Mouse (Mus musculus): ENCODE results near the gene Nfia.

Nfia gene

DNA sequence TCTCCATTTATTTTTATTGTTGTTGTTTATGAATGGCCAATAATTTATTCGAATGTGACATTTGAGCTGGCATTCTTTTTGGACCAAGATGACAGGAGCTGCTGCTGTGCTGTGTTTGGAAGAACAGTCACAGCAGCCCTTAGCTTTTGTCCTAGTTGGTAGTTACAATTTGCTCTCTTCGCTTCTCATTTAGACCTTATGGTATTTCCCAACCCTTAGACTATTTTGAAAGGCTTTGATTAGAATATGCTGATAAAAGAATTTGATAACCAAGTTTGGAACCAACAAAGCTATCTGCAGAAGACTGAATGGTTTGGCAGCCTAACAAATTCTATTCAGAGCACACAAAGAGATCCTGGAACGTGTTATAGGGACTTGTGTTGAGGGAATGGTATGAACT is 46.0 kb downstream of the Nfia start:
- DNase-seq, result no peak

DNA sequence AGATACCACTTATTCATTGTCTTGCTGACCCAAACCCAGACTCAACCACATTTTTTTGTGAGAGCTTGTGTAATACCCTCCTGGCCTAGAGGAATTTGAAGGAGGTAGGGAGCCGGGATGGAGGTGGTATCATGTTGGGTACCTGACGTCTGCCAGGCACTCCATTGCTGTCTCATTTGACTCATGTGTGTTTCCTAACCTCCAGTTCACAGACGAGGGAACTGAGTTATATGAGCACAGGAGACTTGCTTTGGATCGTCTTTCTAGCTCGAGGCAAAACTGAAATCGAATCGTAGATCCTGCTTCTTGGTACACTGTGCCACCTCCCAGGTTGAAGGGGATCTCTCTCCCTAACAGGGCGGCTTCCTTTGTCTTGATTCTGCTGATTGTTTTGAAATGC is 46.6 kb downstream of the Nfia start:
- DNase-seq, result no peak

DNA sequence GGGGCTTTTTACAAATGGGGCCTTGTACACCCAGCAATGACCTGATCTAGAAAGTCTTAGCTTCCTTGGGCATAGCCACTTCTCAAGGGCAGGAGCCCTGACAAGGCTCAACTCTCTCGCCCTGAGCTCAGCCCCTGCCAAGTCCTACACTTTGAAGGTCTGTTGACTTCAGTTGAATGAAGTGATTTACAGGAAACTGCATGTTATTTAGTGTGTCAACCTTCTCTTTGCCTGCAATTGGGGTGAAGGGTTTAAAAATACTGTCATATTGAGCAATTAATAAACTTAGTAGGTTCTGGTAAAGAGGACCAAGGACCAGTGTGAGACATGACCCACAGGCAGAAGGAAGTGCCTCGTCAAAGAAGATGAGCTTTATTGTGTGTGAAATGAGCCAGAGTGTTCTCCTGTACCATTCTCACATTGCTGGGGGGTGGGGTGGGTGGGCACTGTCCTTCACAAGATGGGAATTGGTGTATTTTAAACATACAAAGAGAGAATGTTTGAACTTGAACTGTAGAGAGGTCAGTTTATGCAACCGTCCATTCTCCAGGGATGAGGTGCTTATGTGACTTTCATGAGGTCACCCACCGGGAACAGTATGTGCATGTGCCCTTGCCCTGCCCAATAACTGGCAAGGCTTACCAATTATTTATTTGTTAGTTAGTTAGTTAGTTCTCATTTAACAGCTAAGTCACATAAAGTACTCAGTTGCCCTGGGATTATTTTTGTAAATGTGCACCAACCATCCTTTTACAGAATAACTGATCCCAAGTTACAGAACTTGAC is 48.1 kb downstream of the Nfia start:
- DNase-seq, result peak; percentile 62

DNA sequence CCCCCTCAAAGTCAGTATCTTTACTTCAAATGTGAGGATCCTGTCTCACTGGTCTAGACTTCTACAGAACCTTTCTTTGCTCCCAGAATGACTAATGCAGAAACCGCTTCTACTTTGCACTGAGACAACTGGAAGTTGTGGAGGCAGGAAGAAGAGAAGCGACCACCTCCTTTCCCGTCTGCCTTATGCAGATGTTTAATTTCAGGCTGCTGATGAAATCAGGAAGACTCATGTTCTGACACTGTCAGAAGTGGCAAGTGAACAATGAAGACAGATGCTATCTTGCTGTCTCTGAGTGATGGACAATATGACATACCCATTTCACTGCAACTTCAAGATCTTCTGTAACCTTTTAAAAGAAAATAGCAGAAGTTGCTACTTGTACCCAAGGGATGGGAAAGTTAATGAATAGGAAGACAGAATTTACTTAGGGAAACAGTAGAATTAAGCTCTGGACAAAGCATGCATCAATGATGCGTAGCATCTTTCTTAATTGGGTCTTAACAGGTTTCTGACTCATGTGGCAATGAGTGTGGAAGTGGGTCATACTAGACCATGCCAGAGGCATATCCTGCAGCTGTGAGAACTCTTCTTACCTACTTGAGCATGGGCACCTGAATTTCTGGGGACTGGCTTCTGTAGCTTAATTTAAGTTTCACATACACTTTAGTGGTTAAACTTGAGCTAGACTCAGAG is 49.2 kb downstream of the Nfia start:
- DNase-seq, result no peak

DNA sequence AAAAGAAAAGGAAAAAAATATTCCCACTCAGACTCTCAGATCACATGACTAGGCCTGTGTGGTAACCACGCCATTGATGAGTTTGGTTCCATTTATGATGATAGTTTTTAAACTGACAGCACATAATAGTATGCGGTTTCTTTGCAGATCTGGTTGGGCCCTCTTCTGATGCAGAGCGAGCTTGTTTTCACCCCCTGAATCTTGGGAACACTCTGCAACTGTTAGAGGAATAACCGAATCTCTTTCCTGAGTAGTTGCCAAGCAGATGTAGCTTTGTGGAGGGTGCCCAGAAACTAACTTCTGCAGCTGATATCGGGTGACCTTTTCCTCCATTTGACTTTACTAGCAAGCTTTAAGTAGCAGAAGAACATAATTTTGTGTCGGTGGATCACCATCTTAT is 51.0 kb downstream of the Nfia start:
- DNase-seq, result no peak

DNA sequence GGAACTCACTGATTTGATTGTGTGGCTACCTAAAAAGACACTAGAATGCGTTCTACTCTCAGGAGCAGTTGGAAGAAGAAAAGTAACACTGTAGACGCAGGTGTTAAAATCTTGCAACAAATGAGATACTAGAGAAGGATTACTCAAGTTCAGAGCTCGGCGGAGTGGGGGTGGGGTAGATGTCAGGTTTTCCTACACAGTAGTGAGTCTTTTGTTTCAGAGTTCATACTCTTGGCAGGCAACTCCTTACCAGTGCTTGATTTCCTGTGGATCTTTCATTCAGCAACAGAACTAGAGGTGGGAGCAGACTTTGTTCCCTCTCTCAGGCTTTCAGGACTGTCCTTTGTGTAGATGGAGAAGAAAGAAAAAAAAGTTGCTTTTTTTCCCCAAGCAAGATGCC is 51.9 kb downstream of the Nfia start:
- DNase-seq, result peak; percentile 53

DNA sequence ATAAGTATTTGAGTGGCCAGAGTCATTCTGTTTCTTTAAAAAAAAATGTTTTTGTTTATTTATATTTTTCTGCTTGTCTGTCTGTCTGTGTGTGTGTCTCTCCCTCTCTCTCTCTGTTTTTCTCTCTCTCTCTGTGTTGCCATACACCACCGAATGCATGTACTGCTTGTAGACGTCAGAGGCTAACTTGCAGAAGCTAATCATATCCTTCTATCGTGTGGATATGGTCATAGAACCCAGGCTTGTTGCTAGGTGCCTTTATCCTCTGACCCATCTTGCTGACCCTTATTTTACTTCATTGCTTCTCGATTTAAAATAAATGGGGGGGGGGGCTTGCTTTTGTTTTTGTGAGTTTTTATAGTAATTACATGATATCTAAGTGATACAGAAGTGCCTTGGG is 52.9 kb downstream of the Nfia start:
- no peak for DNase-seq

DNA sequence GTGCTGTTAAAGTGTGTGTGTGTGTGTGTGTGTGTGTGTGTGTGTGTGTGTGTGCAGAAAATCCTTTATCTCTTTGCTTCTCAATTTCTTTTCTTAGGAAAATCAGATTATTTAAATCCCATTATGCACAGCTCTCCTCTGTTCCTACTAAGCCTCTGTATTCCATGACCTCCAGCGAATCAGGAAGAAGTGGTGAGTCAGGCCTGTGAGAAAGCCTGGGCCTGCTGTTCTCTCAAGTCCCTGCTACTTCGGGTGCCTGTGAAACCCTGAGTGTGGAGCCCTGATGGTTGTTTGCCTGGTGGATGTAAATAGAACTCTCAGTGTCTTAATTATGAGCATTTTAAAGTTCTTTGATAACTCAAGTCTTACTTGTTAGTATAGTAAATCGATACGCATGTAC is 53.3 kb downstream of the Nfia start:
- no peak for DNase-seq

DNA sequence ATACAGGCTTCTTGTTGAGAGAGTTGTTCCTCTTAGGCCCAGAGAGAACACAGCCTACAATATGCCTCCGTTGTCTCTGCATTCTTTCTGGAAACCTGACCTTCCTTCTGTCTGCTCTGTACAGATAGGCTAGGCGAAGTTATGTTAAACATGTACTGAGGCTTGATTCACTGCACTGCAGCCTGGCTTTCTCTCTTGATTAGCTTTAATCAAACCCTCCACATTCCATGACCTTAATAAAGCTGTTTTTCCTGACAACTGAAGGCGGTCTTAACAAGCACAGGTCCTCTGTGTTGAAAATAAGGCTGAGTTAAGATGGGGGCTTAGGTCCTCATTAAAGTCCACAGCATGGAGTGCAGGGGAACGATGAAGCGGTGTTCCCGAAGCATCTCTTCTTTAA is 54.6 kb downstream of the Nfia start:
- DNase-seq, result no peak

DNA sequence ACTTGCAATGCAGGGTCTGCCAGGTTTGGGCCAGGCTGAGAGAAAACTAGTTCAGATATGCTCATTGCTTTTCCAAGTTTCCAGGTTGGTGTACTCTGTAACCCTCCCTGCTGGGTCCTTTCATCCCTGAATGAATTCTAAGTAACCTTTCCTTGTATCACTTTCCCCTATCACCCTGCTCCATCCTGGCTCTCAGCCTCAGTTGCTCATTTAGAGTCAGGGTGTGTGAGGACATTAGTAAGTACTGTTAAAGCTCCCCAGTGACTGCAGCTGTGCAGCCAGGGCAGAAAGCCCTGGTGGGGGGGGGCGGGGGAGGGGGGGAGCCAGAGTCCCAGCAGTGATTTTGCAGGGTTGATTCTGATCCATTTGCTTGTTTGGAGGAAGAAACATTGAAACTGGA is 56.0 kb downstream of the Nfia start:
- DNase-seq, result no peak

DNA sequence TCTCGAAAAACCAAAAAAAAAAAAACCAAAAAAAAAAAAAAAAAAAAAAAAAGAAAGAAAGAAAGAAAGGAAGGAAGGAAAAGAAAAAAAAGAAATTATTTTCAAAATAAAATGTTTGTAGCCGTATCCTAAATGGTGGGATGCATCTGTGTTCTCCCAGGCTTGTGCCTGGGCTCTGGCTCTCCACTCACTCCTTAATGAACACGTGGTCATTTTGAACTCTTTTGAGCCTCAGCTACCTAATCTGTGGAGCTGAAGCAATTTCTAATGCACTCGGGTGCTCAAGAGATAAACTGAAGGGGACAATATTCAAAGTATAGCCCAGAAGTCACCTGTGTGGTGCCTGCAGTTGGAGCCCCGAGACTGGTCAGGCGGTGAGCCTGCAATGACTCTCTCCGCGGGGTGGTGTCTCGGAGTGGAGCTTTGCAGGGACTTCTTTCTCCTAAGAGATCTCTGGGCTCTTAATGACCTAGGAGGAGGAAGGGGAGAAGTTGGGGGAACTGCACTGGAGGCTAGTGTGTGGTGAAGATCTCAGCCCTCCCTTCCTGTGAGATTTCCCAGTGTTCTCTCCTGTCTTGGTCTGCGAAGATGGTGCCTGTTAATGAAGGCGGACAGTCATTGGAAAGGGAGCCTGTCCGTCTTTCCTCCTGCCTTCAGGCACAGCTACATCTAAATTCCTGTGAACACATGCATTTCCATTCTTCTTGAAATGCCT is 57.0 kb downstream of the Nfia start:
- DNase-seq, result no peak

DNA sequence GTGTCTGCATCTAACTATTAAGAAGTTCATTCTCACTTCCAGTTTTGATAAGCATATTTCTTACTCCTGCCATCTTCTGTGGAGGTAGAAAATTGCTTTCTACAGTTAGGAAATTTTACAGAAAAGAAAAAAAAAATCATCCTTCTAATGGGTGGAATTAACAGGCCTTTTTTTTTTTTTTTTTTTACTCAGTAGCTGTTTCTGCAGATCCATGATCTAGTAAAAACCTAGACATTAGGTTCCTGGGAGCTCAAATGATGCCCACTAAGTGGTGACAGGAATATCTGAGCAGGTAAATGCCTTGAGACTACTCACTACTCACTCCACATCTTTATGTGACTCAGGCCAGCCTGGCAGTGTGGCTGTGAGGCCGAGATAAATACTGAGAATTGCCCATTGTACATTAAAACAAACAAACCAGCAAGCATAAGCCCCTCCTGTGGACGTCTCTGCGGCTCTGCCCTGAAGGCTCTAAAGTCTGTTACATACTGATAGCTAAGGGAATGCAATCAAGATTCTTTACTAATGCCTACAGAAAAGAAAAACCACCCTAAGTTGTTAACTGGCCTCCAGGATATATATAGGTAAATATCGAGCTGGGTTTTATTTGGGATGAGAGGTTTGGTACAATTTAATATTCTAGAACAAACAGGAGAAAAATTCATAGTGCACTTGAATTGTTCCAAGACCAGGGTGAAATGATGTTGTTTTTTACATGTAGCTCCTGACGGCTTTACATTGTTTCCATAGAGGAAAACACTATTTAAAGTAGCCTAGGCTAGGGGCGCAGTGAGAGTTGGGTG is 57.7 kb downstream of the Nfia start:
- DNase-seq, result no peak

DNA sequence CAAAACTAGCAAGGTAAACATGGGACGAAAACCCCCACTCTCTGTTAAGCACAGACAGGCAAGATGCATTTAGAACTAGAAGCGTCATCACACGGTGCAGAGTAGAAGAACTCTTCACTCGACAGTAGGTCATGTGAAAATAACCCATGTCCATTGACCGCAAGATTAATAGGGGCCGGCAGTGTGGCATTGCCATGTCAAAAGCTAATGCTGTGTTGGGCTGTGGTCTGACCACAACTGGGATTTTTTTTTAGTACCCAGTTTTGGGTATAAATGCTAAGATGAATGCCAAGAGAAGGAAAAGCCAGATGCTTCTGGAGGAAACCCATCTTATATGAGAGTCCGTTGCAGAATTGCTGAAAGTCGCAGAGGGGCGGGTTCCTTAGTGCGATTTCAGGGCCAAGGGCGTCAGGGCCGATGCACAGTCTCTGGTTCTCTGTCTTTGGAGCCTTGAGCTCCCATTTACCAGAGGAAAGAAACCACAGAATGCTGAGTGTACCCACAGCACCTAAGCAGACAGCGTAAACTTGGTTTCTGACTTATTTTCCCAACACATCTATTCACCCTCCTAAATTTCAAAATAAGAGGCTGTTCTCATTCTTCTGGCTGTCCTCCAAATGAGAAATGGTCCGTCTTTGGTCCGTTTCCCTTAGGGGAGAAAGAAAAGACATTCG is 58.5 kb downstream of the Nfia start:
- no peak for DNase-seq

DNA sequence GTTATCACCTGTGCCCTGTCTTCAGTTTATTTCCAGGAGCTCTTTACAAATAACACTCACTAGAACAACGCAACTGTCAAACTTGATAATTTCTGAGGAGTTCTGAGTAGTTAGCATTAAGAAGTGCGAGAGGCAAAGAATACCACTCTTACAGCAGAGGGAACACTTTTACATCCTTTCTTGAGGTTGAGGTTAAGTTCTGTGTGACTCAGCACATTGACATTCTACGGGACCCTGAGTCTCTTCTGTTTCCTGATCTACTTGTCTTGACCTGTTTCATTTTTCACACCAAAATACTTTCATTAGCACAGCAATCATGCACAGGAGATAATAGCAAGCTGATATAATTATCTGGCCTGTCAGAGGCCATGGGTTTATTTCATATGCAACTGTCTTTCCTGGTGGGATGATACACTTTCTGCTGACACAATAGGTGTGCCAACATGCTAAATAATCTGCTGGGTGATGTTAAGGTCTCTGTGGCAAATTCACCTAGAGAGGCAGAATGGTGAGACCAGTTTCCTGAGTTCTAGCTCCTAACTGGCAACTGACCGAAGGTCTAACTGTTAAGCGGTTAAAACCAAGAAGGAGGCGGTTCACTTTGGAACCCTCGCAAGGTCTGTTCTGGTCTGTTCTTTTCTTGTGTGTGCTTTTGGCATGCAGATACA is 59.2 kb downstream of the Nfia start:
- DNase-seq, result no peak

DNA sequence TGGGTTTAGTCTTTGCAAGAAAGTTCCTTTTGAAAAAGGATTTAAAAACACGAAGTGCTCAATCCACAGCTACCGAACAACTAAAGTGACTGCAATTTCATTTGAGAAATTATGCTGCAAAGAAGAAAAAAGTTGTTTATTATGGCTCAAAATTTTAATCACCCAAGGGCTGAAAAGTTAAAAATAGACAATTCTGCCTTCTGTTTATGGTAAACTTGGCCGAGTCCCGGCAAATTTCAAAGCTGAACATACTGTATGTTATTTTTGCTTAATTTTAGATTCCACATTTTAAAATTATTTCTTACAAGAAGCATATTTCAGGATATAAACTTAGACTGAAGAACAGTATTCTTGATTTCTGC is 59.7 kb downstream of the Nfia start:
- no peak for DNase-seq

DNA sequence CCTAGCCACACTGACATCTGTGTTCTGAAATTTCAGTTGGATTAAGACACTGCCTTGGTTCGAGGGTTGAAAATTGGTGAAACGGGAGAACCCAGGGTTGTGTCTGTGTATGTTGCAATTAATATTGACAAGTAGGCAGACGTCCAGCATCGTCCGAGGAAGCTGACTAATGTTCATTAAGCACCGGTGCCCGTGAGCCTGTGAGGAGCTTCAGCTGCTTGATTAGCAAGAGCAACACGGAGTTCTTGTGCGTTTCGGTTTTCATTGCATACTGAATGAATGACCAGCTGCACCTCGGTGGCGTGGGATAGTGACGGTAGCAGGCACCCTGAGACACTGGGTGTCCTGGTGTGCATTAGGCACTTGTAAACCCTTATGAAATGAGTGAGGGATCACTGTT is 64.3 kb downstream of the Nfia start:
- no peak for DNase-seq

DNA sequence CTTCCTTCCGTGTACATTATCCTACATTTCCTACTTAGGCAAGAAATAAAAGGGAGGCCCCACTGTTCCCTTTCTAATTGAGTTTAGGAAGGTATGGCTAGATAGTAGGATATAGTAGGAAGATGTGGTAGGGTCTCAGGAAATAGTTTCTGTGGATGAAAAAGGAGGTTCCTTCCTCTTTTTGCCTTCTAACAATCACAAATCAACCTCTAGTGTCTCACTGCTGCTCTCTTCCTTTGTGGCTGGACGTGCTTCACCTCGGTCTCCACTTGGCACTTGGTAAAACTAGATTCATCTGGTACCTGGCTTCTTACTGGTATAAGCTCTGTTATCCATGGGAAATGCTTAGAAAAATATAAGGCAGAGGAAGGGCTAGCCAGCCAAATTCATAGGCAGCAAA is 65.2 kb downstream of the Nfia start:
- no peak for DNase-seq

DNA sequence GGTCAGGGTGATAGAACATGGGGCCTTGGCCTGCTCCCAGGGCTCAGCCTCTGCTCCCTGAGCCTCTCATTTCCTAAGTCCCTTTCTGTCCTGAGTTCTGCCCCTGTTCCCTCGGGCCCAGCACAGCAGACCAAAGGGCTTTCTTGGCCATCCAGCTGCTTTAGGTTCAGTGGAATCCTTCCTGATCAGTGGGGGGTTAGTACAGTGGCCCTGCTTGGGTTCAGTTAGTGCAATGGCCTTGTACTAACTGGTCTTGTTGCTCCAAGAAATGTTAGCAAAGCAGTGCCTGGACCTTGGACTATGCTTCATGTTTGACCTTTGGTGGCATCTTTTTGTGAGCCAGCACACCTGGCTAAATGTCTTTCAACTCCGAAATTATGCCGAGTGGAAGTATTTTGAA is 66.1 kb downstream of the Nfia start:
- DNase-seq, result peak; percentile 81

DNA sequence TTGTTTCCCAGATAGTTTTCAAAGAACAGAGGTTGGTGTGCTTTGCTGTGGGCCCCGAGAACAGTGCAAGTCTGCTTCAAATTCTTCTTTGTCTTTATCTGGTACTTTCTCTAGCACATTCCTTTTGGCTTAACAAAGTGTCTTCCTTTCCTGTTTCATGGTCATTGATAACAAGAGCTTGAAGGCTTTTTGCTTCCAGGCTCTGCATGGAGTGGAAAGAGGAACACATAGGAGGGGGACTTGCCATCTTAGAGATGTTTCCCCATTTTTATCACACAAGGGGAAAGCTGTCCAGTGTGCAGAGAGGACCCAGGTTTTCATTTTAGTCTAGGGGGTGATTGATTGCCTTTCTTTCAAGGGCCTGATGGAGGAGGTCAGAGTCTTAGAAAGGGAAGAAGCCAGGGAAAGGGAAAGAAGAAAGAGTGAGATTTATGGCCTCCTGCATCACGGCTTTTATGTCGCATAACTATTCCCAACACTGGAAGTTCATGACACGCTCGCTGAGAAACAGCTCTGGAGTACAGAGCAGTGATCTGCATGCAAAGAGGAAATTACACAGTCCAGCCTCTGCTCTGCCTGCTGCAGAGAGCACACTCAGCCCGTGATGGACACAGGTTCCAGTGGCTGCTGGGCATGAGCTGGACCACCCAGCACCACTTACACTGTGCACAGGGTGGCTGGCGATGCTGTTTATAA is 67.0 kb downstream of the Nfia start:
- DNase-seq, result no peak

DNA sequence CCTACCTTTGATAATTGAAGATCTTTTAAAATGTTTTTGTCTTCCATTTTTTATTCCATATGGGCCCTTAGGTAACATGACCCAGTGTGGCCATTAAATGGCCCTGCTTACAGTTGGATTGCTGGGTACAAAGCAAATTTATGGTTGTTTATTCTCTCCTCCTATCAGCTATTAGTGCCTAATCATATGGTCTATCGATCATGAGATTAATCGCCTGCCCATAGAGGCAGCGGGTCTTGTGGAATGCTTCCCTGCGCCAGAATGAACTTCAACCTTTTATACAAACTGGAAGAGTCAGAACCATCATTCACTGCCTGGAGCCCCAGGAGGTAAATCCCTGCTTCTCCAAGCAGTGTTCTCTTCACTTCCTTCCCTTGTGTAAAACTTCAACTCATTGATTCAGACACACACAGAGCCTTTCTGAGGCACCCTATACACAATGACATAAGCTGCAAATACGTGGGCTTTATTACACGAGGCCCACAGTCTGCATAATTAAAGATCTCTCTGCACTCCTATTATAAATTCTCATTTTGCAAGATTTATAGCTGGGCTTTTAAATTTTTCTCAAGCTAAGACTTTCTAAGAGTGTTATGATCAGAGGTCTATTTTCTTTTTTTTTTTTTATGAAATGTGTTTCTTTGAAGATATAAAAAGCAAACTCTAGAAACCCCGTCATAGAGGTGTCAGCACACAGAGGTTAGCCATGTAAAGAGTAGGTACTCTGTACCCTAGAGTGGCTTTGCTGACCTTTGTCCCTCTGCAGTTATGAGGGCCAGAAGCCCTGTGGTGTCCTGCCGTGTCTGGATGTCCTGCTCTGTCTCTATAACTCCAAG is 67.9 kb downstream of the Nfia start:
- DNase-seq, result peak; percentile 59
